Mouse (Mus musculus): ENCODE data around the gene Ssc4d.

Ssc4d gene

GRCm38 (mm10) chr5:135945916-135946408 lies 28.4 kb downstream of the Ssc4d start:
- CTCF ChIA-PET = interaction anchor here (0.6 to 0.9 kb wide), 2 partner anchors 10 to 116 kb away, joined by 4 to 8 read pairs; no protein-coding TSS in a partner anchor

- CTCF ChIA-PET = no interaction called here
Measured at GRCm38 (mm10) chr5:135942710-135943109, 31.6 kb downstream of the Ssc4d start.

GRCm38 (mm10) chr5:135940587-135940986 lies 33.7 kb downstream of the Ssc4d start:
- CTCF ChIA-PET = interaction anchor here (0.6 kb wide), 1 partner anchor 29 kb away, joined by 4 read pairs; no protein-coding TSS in a partner anchor

GRCm38 (mm10) chr5:135935641-135936190 lies 38.6 kb downstream of the Ssc4d start:
- CTCF ChIA-PET = interaction anchor here (0.6 to 1.0 kb wide), 3 partner anchors 10 to 260 kb away, joined by 6 to 8 read pairs (median 7); no protein-coding TSS in a partner anchor

DNA sequence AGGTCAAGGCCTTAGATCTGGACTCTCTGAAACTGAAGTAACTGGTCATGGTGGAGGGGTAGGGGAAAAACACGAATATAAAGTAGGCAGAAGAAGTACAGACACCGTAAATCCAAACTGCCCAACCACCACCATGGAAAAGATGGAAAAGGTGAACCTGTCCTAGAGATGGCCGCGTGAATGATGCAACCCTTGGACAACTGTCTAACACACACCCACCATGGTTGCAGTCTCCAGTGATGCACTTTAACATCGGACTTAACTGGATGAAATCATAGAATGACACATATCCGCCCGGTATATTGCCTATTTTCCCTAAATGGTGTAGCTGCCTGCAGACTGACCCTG lies 39.2 kb downstream of the Ssc4d start:
- CTCF ChIA-PET = interaction anchor here (1.0 kb wide), 1 partner anchor 11 kb away, joined by 8 read pairs; no protein-coding TSS in a partner anchor

GRCm38 (mm10) chr5:135934481-135935175 lies 39.7 kb downstream of the Ssc4d start, which contains the start of gene Ywhag:
TSS of gene Ywhag (minus strand) at chr5:135934616.
- CTCF ChIA-PET = no interaction called here

DNA sequence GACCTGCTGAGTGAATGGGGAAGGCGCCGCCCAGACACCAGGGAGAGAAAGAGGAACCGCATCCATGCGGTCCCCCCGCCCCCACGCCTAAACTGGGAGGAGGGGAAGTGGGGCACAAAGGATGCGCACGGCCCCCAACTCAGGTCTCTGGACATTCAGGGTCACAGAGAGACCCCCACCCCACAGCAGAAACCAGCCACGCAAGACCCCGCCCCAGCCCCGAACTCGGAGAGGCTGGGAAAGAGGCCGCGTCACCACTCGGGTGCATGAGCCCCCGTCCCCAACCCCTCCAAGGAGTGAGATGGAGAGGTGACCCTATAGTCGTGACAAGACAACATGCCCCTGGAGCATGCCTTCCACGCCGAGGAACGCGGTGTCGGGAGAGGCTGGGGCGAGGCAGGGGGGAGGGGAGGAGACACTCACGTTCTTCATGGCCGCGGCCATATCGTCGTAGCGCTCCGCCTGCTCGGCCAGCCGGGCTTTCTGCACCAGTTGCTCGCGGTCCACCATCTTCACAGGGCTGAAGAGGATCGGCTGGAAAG lies 40.4 kb downstream of the Ssc4d start:
- CTCF ChIA-PET = no interaction called here

GRCm38 (mm10) chr5:135933222-135933899 lies 41.0 kb downstream of the Ssc4d start:
- CTCF ChIA-PET = no interaction called here

DNA sequence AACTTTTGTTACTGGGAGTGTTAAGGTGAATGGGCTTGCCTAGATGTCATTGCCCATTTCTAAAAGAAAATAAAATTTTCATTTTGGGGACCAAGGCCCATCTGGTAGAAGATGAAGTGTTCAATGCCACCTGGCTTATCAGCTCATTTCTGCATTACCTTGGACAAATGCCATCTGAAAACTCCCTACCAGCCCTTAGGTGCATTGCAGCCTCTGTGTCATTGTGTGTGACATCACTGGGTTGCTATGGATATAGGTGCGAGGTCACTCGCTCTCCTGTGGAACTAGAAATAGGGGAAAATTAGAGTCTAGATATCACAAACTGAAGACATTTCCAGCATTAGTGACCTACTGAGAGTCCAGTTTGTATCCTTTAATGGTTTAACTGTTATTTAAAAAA lies 42.0 kb downstream of the Ssc4d start:
- CTCF ChIA-PET = interaction anchor here (0.6 to 1.2 kb wide), 2 partner anchors 31 to 957 kb away, joined by 5 to 15 read pairs; no protein-coding TSS in a partner anchor

DNA sequence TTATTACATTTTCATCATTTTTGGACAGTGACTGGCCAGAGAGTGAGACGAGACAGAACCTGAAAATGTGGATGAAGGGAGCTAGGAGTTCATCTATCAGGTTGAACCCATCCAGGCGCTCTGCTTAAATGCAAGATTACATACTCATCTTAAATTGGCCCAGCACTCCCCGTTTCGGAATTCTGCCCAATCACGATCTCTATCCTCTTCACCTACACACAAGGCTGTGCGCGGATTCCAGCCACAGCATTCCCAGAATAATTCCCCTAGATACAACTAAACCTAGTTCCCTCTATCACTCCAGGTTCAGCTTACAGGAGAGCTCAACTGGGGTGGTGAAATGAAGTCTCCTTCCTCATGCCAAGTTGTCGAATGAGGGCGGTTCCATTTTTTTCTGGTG lies 42.8 kb downstream of the Ssc4d start:
- CTCF ChIA-PET = interaction anchor here (0.5 to 1.2 kb wide), 3 partner anchors 25 to 1163 kb away, joined by 3 to 15 read pairs (median 3); no protein-coding TSS in a partner anchor

GRCm38 (mm10) chr5:135929685-135930424 lies 44.5 kb downstream of the Ssc4d start:
- CTCF ChIA-PET = interaction anchor here (0.5 kb wide), 1 partner anchor 26 kb away, joined by 3 read pairs; no protein-coding TSS in a partner anchor

DNA sequence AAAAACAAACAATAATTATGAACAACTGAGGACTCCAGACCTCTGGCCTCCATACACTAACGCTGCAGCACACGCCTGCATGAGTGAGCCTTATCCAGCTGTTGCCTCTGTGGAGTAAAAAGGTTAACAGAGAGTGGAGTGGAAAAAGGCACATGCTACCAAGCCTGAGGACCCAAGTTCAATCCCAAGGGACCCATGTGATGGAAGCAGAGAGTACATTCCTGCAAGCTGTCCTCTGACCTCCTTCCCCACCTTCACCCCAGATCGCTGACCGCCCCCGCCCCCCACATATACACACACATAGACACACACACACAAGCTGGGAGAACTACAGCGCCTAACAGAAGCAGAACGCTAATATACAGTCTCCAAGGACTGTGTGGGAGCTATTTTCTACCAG lies 50.4 kb downstream of the Ssc4d start:
- CTCF ChIA-PET = no interaction called here

GRCm38 (mm10) chr5:135919902-135920301 lies 54.4 kb downstream of the Ssc4d start:
- CTCF ChIA-PET = no interaction called here

GRCm38 (mm10) chr5:135918593-135918992 lies 55.7 kb downstream of the Ssc4d start:
- CTCF ChIA-PET = no interaction called here

DNA sequence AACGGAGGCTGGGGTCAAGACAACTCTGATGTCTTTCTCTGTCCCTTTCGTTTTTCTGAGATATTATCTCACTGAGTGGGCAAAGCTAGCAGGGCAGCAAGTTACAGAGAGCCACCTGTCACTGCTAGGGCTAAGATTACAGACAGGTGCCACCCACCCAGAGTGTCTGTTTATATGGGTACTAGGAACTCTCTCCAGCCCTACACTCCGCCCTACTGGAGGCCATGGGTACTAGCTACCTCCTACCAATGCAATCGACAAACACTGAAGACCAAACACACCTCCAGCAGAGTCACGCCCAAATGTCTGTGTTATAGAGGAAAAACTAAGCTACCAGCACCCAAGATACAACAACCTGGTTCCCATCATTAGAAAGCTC lies 56.3 kb downstream of the Ssc4d start:
- CTCF ChIA-PET = no interaction called here

DNA sequence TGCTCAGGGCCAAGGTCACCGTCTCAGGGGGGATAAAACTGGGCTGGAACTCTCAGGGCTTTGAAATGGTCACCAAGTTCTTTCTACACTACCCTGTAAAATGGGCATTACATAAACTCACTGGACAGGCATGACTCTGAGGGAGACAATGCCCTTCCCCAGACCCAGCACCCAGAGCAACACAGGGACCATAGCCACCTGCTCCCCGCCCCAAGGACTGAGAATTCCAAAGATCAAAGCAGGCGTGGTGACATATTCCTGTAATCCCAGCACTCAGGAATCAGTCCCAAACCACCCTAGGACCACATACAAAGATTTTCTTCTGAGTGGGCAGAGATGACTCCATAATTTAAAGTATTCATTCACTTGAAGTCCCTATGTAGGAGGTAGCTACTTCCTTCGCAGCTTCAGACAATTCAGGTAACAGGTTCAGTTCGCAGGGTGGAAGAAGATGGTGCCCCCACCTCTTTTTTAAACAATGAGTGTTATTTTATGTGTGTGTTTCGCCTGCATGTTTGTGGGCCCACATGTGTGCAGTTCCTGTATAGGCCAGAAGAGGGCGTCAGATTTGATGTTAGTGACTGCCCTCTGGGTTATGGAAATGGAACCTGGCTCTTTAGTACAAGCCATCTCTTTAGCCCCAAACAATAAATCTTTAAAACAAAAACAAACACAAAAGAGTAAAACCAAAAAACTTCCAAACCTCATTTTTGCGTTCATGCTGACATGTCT lies 56.8 kb downstream of the Ssc4d start:
- CTCF ChIA-PET = interaction anchor here (0.7 kb wide), 1 partner anchor 63 kb away, joined by 3 read pairs; no protein-coding TSS in a partner anchor

- CTCF ChIA-PET = interaction anchor here (0.7 kb wide), 1 partner anchor 64 kb away, joined by 3 read pairs; no protein-coding TSS in a partner anchor
Measured at GRCm38 (mm10) chr5:135916601-135917000, 57.7 kb downstream of the Ssc4d start.

DNA sequence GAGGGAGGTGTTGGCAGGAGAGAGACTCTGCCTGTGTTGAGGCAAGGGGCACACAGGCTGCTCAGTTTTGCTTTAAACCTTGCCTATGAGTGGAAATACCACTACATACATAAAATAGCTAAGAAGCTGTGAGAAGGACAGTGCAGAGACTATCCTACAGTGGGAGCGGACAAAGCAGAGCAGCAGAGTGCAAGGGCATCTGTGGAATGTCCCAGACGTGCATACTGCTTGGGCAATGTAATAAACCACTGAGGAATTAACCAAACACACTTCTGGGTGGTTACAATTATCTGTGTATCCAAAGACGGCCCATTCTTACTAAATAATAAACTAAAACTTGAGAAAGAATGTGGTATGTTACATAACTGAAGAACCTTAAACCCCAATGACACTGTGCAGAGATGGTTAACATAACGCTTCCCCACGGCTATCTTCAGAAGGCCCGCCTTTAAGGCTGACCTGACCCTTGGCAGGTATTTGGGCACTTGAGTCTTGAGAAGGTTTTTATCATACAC lies 58.2 kb downstream of the Ssc4d start:
- CTCF ChIA-PET = no interaction called here

DNA sequence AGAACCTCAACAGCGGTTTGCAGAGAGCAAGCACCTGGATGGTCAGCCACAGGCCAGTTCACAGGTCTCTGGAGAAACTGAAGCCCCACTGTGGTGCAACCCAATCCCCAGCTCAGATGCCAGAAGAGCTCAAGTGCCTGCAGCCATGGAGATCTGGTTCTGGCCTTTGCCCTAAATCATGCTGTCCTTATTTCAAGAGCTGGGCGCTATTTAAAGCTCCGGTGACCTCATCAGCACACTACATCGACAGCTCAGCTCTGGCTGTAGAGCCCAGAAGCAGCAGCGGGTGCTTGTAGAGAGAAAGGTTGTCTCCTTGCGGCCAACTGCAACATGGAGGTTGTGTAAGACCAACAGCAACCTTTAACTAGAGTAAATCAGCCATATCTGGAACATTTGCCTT lies 60.2 kb downstream of the Ssc4d start:
- CTCF ChIA-PET = no interaction called here

GRCm38 (mm10) chr5:135913201-135913600 lies 61.1 kb downstream of the Ssc4d start:
- CTCF ChIA-PET = interaction anchor here (0.5 kb wide), 1 partner anchor 1590 kb away, joined by 9 read pairs; no protein-coding TSS in a partner anchor

Data from spleen, embryonic (tissue).